Mouse (Mus musculus) megakaryocyte, embryonic 14.5 days (primary cell): ENCODE results near the gene Il17rd.

Source experiments
- FLI1 ChIP-seq: IDR thresholded peaks from 2 replicates; pipeline ENCODE4 v1.6.1; 2012; ENCODE audit warnings: low read length, inconsistent platforms, mixed read lengths
- GATA1 ChIP-seq: IDR thresholded peaks from 3 replicates; pipeline ENCODE4 v1.6.1; 2012; ENCODE audit warnings: mixed read lengths, low read length, inconsistent platforms, borderline replicate concordance

GRCm38 (mm10) chr14:27075909-27076521, 37.3 kb downstream of the Il17rd start:
- TF ChIP-seq GATA1 (no peak), FLI1 (no peak)
